ENCODE assay signal across 8 mouse cellular contexts in the genomic region with DNA sequence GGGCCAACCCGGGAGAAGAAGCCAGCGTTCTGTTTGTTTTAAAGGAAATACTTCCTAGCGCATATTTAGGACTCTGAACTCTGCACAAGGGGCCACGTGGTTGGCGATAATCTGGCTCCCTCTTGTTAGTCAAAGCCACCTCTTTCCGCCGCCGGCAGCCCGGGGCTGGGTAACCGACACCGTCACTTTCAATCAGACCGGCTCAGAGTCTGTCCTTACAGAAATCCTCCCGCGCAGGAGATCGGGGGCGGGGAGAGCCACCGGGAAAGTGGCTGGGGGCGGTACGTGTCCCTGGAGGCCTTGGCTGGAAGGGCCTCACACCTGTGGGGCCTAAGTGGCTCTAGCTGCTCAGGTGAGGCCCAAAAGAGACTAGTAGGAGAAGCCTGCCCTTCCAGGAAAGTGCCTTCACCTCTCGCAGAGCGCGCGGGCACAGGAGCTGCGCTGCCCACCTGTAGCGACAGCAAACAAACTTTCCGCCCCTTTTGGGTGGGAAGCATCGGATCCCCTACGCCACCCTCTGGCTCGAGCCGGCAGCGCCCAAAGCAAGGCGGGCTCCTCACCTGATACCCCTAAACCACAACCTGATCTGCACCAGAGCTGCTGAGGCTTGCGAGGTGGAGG. TPM values are rescaled to one million over a fixed set of nuclear protein-coding genes. Genes with fewer than 3 reads are reported as not detected.
A peak's percentile ranks its signal among the peaks of the same experiment; 100 is the strongest.
DNase-seq lines count a peak whose midpoint lies in the region; ATAC-seq and TF ChIP-seq lines count a peak whose summit lies in the region.

No protein-coding gene starts in this region.

- peak; percentile 48 to 62 for DNase-seq in left cerebral cortex, adult 18-20 months (ENCODE audit: low spot score in 2 of 2)
- no peak for DNase-seq in left cerebral cortex, adult 11 months (ENCODE audit: low spot score)
- peak; percentile 21 to 41 for DNase-seq in cerebellum, adult 2 months
- peak; percentile 74 for DNase-seq in forelimb bud, embryonic 11.5 days (ENCODE audit: low read depth, low spot score)
- DNase-seq in induced T-regulatory cell, adult 2 months (ENCODE audit: low read depth) = peak; percentile 78
- peak; percentile 99 for DNase-seq in liver, adult 2 months (ENCODE audit: extremely low read depth, low read depth, low spot score)

- peak overlapping the region; percentile 60 for H3K4me3 ChIP-seq in cerebellum, adult 2 months (replicated peaks; ENCODE audit: insufficient read depth, low read depth, low read length)
- H3K4me3 ChIP-seq in liver, adult 2 months (ENCODE audit: insufficient read depth, low read depth, low read length) = peak overlapping the region; percentile 73
- no peak overlapping the region for H3K4me3 ChIP-seq in myocyte
- peak overlapping the region; percentile 74 for H3K4me3 ChIP-seq in stomach, embryonic 15.5 days (replicated peaks)

- H3K79me2 ChIP-seq in liver, adult 2 months (ENCODE audit: control insufficient read depth, insufficient read depth, low read length) = peaks cover 28% of the 10 kb centered on the region
- H3K79me2 ChIP-seq in myocyte (ENCODE audit: control insufficient read depth, insufficient read depth) = no peaks in the 10 kb centered on the region

- 1% methylated on average over 33 of the region's 33 CpGs for WGBS in cerebellum, adult 2 months
- WGBS in liver, adult 2 months = under 1% methylated on average over 33 of the region's 33 CpGs
- under 1% methylated on average over 33 of the region's 33 CpGs for WGBS in stomach, embryonic 15.5 days

- H3K4me2 ChIP-seq in myocyte (ENCODE audit: low read depth) = peak overlapping the region; percentile 66
- peak overlapping the region; percentile 96 for H3K4me2 ChIP-seq in stomach, embryonic 15.5 days

- H3K4me1 ChIP-seq in cerebellum, adult 2 months (ENCODE audit: control insufficient read depth, insufficient read depth, low read length) = no peaks in the 10 kb centered on the region
- peaks cover 33% of the 10 kb centered on the region for H3K4me1 ChIP-seq in liver, adult 2 months (ENCODE audit: control insufficient read depth, insufficient read depth, low read length)
- H3K4me1 ChIP-seq in stomach, embryonic 15.5 days = 0 out of 2 replicates have a peak, but pooled peaks cover 3% of the 10 kb centered on the region

- H3K27ac ChIP-seq in cerebellum, adult 2 months (ENCODE audit: insufficient read depth, low read length) = no peak overlapping the region
- peak overlapping the region; percentile 88 for H3K27ac ChIP-seq in liver, adult 2 months (replicated peaks; ENCODE audit: insufficient read depth, low read depth, low read length)
- peak overlapping the region; percentile 73 for H3K27ac ChIP-seq in stomach, embryonic 15.5 days

- H3K9ac ChIP-seq in liver, adult 2 months (ENCODE audit: low read depth, low read length) = peak overlapping the region; percentile 96
- peak overlapping the region; percentile 75 for H3K9ac ChIP-seq in stomach, embryonic 15.5 days

- H3K9me3 ChIP-seq in stomach, embryonic 15.5 days = no peaks in the 10 kb centered on the region

- peak; percentile 41; the same call in 1 of the 2 replicates for ATAC-seq in stomach, embryonic 15.5 days (ENCODE audit: insufficient read depth, low FRiP score, low read depth)

- peak; percentile 4; the same call in 1 of the 2 replicates for TF ChIP-seq CTCF in cerebellum, adult 2 months (IDR thresholded peaks at IDR 0.05; ENCODE audit: borderline replicate concordance, insufficient read depth, low read depth, low read length)
- peak; percentile 68 for TF ChIP-seq CTCF in liver, adult 2 months (IDR thresholded peaks at IDR 0.05; ENCODE audit: low read depth, low read length)

- no peak for TF ChIP-seq POLR2A in cerebellum, adult 2 months (IDR thresholded peaks at IDR 0.05; ENCODE audit: borderline replicate concordance, insufficient read depth, low read length)
- TF ChIP-seq POLR2A in liver, adult 2 months (IDR thresholded peaks at IDR 0.05; ENCODE audit: extremely low read depth, insufficient read depth, low read length) = peak; percentile 68
- no peak for TF ChIP-seq POLR2A in myocyte (IDR thresholded peaks at IDR 0.05; ENCODE audit: insufficient read length, low read depth)

- H3K36me3 ChIP-seq in liver, adult 2 months (ENCODE audit: control insufficient read depth, insufficient read depth, low read length) = no peaks in the 10 kb centered on the region; the same call in 1 of the 2 replicates
- H3K36me3 ChIP-seq in myocyte (ENCODE audit: control insufficient read depth, insufficient read depth) = no peaks in the 10 kb centered on the region
- H3K36me3 ChIP-seq in stomach, embryonic 15.5 days = no peaks in the 10 kb centered on the region

- H3K27me3 ChIP-seq in cerebellum, adult 2 months (ENCODE audit: control insufficient read depth, insufficient read depth, low read length) = no peaks in the 10 kb centered on the region
- no peaks in the 10 kb centered on the region for H3K27me3 ChIP-seq in liver, adult 2 months (ENCODE audit: control insufficient read depth, insufficient read depth, low read length)
- peaks cover 54% of the 10 kb centered on the region for H3K27me3 ChIP-seq in myocyte (ENCODE audit: control insufficient read depth, insufficient read depth, insufficient read length)
- no peaks in the 10 kb centered on the region for H3K27me3 ChIP-seq in stomach, embryonic 15.5 days (replicated peaks)

- H3ac ChIP-seq in myocyte (ENCODE audit: control insufficient read depth, insufficient read length) = no peak overlapping the region

TF ChIP-seq in myocyte, 11 proteins besides CTCF, POLR2A, EP300 and RAD21:
- TF ChIP-seq SRF (IDR thresholded peaks at IDR 0.05; ENCODE audit: control insufficient read depth, insufficient read length, low read depth) (no peak), TCF12 (IDR thresholded peaks at IDR 0.05; ENCODE audit: insufficient read depth, poor library complexity, severe bottlenecking) (no peak), E2F4 (IDR thresholded peaks at IDR 0.05; ENCODE audit: insufficient read depth) (no peak), MYOD1 (IDR thresholded peaks at IDR 0.05; ENCODE audit: control insufficient read depth in 1 of 3, insufficient read length in 2 of 3, low read depth in 2 of 3) (no peak), MAX (IDR thresholded peaks at IDR 0.05; ENCODE audit: low read depth) (no peak), TCF3 (IDR thresholded peaks at IDR 0.05; ENCODE audit: insufficient read length, low read depth) (no peak), CEBPB (IDR thresholded peaks at IDR 0.05; ENCODE audit: insufficient read depth, poor library complexity, severe bottlenecking) (no peak), POLR2AphosphoS2 (IDR thresholded peaks at IDR 0.05; ENCODE audit: insufficient read length, low read depth) (no peak), MYOG (IDR thresholded peaks at IDR 0.05; ENCODE audit: control insufficient read depth in 1 of 3, insufficient read depth in 1 of 3, insufficient read length in 2 of 3, low read depth in 2 of 3) (no peak), REST (IDR thresholded peaks at IDR 0.05; ENCODE audit: insufficient read depth, insufficient read length) (no peak), USF1 (IDR thresholded peaks at IDR 0.05; ENCODE audit: low read depth) (no peak)

RNA-seq across cellular contexts. Expression of gene Iqgap2, which starts 0.8 kb away (rescaled TPM):
- total RNA-seq in left cerebral cortex, adult 18-20 months (2021) = 10 to 100 TPM; 16.1 to 19.7 TPM
- 1.3 TPM in 2 replicates for polyA plus RNA-seq in cerebellum, adult 2 months (2012; rRNA removed)
- total RNA-seq in liver, adult 2 months (2014; rRNA removed) = 156 and 189 TPM in 2 replicates
- 21.4 and 31.5 TPM in 2 replicates for polyA plus RNA-seq in liver, adult 2 months (2012; rRNA removed)
- 0.02 TPM for polyA plus RNA-seq in myocyte (2012; fragmentation: generic; extraction: Trizol)
- polyA plus RNA-seq in stomach, embryonic 15.5 days (2015; fragmentation: Nextera tagmentation; extraction: Ambion mirVana) = 20.3 and 20.9 TPM in 2 replicates
